Mouse (Mus musculus) olfactory bulb, adult 2 months (tissue): Measurements from ENCODE around the gene Acsbg1. TPM values are rescaled to one million over a fixed set of nuclear protein-coding genes. Genes with fewer than 3 reads are reported as not detected.

ENCODE experiments used
- H3K27ac ChIP-seq: fragments of 200-500 bp; 2 replicates; pipeline ENCODE4 v1.5.1; 2012; ENCODE audit warnings: low read depth, low read length; ENCODE audit not compliant: insufficient read depth
- H3K4me1 ChIP-seq: fragments of 200-500 bp; 2 replicates; pipeline ENCODE4 v1.6.1; 2012; ENCODE audit warnings: low read length; ENCODE audit not compliant: control insufficient read depth, insufficient read depth
- H3K4me3 ChIP-seq: fragments of 200-500 bp; 2 replicates; pipeline ENCODE4 v1.5.1; 2012; ENCODE audit warnings: mild to moderate bottlenecking, low read depth, low read length, moderate library complexity; ENCODE audit not compliant: insufficient read depth
- CTCF ChIP-seq: fragments of 200-500 bp; IDR thresholded peaks from 2 replicates; pipeline ENCODE4 v1.5.1; 2012; ENCODE audit warnings: low read depth, mild to moderate bottlenecking, low read length, moderate library complexity; ENCODE audit not compliant: insufficient read depth
- POLR2A ChIP-seq: fragments of 200-500 bp; IDR thresholded peaks from 2 replicates; pipeline ENCODE4 v1.6.1; 2012; ENCODE audit warnings: mild to moderate bottlenecking, low read depth, low read length, moderate library complexity; ENCODE audit not compliant: insufficient read depth
- WGBS: fragments of 180-500 bp; shearing (Covaris S2); methylation state at CpG from one replicate; pipeline ENCODE4 v1.1.7; 2018; 5-methylcytosine and 5-hydroxymethylcytosine counted together
- polyA plus RNA-seq: library from polyadenylated mRNA; stranded (reverse); fragments of >200 nt; gene quantifications from 2 replicates; pipeline ENCODE4 v1.2.4, GENCODE M21; 2012; ENCODE audit warnings: low replicate concordance; ENCODE audit not compliant: missing spikeins, insufficient read depth, insufficient read length

The Acsbg1 gene
- polyA plus RNA-seq, 1 experiment: 141 TPM

- no peak overlapping the region for H3K27ac ChIP-seq
- TF ChIP-seq CTCF (no peak), POLR2A (no peak)
- 0 out of 2 replicates have a peak, but pooled peaks cover 2% of the 10 kb centered on the region for H3K4me1 ChIP-seq
- no peak overlapping the region for H3K4me3 ChIP-seq
Observed at GRCm38 (mm10) chr9:54630905-54631304, 30.8 kb downstream of the Acsbg1 start.

DNA sequence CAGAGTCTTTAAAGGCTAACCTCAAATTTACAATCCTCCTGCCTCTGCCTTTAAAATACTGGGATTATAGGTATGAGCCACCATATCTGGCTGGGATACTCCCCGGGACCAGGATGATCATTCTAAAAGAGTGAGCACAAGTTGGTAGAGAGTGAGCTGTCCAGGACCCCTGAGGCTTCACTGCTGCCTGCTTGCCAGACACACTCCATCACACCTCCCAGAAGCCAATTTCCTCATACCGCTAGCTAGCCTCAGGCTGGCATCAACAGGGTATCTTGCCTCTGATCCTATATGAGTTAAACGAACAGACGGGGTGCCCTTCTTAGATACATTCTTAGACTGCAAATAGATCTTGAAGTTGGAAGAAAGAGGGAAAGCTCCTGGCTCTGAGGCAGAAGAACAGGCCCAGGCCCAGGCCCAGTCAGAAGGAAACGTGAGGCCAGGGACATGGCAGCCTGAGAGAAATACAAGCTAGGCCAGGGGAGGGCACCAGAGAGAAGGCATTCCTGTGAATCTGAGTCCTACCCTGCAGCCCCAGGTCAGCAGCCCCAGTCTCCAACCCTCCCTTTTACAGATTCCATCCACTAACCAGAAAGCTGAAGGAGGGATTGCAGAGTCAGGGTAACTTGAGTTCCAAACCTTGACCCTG lies 31.9 kb downstream of the Acsbg1 start:
- H3K27ac ChIP-seq: no peak overlapping the region
- H3K4me3 ChIP-seq: no peak overlapping the region
- H3K4me1 ChIP-seq: 0 out of 2 replicates have a peak, but pooled peaks cover 2% of the 10 kb centered on the region
- TF ChIP-seq CTCF (no peak), POLR2A (no peak)
- 83% methylated on average over 5 of the region's 5 CpGs for WGBS

- H3K27ac ChIP-seq: no peak overlapping the region
- no peak overlapping the region for H3K4me3 ChIP-seq
- TF ChIP-seq POLR2A (no peak), CTCF (no peak)
- 72% methylated on average over 4 of the region's 4 CpGs for WGBS
- 0 out of 2 replicates have a peak, but pooled peaks cover 2% of the 10 kb centered on the region for H3K4me1 ChIP-seq
Observed at GRCm38 (mm10) chr9:54628752-54629151, 32.9 kb downstream of the Acsbg1 start.

DNA sequence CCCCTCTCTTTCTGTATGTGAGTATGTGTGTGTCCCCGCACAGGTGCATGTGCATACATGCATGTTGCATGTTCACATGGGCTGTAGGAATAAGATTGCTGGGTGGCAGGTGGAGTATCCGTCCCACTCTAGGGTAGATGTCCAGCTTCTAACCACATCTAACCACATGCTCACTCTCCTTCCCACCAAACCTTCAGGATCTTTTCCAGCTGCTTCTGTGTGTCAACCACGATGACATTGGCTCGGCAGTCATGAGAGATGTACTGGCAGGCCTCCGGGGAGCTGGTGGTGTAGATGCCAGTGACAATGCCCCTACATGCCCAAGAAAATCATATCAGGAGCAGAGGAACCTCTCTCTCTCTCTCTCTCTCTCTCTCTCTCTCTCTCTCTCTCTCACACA lies 34.4 kb downstream of the Acsbg1 start:
- no peak overlapping the region for H3K27ac ChIP-seq
- 93% methylated on average over 5 of the region's 5 CpGs for WGBS
- no peak overlapping the region for H3K4me3 ChIP-seq
- H3K4me1 ChIP-seq: 0 out of 2 replicates have a peak, but pooled peaks cover 2% of the 10 kb centered on the region
- TF ChIP-seq POLR2A: no peak
- no peak for TF ChIP-seq CTCF

DNA sequence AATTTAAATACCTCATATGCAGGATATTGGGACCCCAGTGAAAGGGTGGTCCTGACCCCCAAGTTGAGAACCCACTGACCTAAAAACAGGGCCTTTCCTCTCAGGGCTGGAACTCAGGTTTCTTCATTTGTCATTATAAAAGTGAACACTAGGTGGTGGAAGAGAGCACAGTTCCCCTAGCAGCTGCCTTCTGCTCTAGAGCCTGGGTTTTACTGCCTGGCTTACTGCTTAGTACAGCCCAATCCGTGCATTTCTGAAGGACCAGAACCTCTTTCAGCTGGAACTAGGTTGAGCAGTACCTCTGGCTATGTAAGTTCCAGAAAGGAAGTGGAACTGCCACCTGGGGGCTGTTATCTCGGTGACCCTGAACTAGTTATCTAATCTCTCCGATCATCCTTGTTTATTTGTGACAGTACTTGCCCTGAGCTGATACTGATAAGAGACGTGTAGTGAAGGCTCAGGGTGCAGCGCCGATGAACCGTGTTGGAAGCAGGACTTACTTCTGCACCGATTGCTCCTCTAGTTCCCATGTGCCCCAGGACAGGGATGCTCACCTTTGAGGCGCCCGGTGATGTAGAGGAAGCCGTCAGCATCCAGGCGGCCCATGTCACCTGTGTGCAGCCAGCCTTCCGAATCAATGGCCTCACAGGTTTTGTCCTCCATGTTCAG lies 47.4 kb downstream of the Acsbg1 start:
- no peak overlapping the region for H3K4me3 ChIP-seq
- 78% methylated on average over 13 of the region's 13 CpGs for WGBS
- no peak for TF ChIP-seq POLR2A
- TF ChIP-seq CTCF: no peak
- H3K27ac ChIP-seq: no peak overlapping the region
- H3K4me1 ChIP-seq: no peaks in the 10 kb centered on the region

DNA sequence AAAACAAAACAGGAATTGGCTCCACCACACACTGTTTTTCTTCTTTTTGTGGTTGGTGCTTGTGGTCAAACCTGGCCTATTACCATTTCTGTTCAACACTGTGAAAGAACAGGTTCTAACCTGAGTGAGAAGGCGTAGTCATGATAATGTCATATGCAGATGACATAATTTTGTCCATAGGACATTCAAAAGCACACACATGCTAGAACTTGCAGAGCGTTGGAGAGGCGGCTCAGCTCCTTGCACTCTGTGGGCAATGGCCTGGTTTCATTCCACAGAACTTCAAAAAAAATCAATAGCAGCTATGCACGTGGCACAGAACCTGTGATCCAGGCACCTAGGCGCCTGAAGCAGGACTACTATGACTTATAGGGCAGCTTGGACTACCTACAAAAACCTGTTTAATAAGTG lies 48.9 kb downstream of the Acsbg1 start:
- 76% methylated on average over 5 of the region's 5 CpGs for WGBS
- no peaks in the 10 kb centered on the region for H3K4me1 ChIP-seq
- TF ChIP-seq CTCF: no peak
- no peak for TF ChIP-seq POLR2A

GRCm38 (mm10) chr9:54604886-54605285 lies 56.8 kb downstream of the Acsbg1 start:
- WGBS: 53% methylated on average over 4 of the region's 4 CpGs
- no peak overlapping the region for H3K4me3 ChIP-seq
- H3K4me1 ChIP-seq: peaks cover 5% of the 10 kb centered on the region; the same call in 1 of the 2 replicates
- TF ChIP-seq POLR2A (no peak), CTCF (no peak)
- H3K27ac ChIP-seq: no peak overlapping the region

More for the DNA sequence above, 48.9 kb downstream of the Acsbg1 start:
- Histone ChIP-seq H3K4me3 (no peak overlapping the region), H3K27ac (no peak overlapping the region)

GRCm38 (mm10) chr9:54604131-54604654 lies 57.5 kb downstream of the Acsbg1 start:
- TF ChIP-seq CTCF: no peak
- no peak for TF ChIP-seq POLR2A
- no peak overlapping the region for H3K4me3 ChIP-seq
- peaks cover 5% of the 10 kb centered on the region; the same call in 1 of the 2 replicates for H3K4me1 ChIP-seq
- 70% methylated on average over 5 of the region's 5 CpGs for WGBS
- no peak overlapping the region for H3K27ac ChIP-seq

- Histone ChIP-seq H3K4me1 (peaks cover 5% of the 10 kb centered on the region; the same call in 1 of the 2 replicates), H3K4me3 (no peak overlapping the region)
Observed at GRCm38 (mm10) chr9:54602916-54603315, 58.8 kb downstream of the Acsbg1 start.

More at GRCm38 (mm10) chr9:54602916-54603315, 58.8 kb downstream of the Acsbg1 start:
- H3K27ac ChIP-seq: no peak overlapping the region
- TF ChIP-seq CTCF (no peak), POLR2A (no peak)
- 57% methylated on average over 7 of the region's 7 CpGs for WGBS
